Mouse (Mus musculus) forebrain, embryonic 16.5 days (tissue): ENCODE measurements at regions not wholly inside any gene's neighbourhood (a gene's known extent, or its start where the extent isn't known, plus 50 kb on each side); places are given as distances from the start of the nearest gene placed in this dataset.

ENCODE experiments used
- ATAC-seq: fragments of 200-750 bp; cut with Nextera tagmentation; 2 replicates; pipeline ENCODE4 v1.8.0; 2017; ENCODE audit warnings: mild to moderate bottlenecking, moderate library complexity
- H3K27ac ChIP-seq: fragments of 300-500 bp; sonication (generic); 2 replicates; pipeline ENCODE4 v1.5.1; 2014; ENCODE audit warnings: low read length, control low read depth
- H3K27me3 ChIP-seq: fragments of 300-500 bp; sonication (generic); replicated peaks from 2 replicates; pipeline ENCODE4 v1.6.1; 2014; ENCODE audit warnings: low read length; ENCODE audit not compliant: control insufficient read depth, insufficient read depth
- H3K36me3 ChIP-seq: fragments of 300-500 bp; sonication (generic); 2 replicates; pipeline ENCODE4 v1.6.1; 2014; ENCODE audit not compliant: control insufficient read depth, insufficient read depth
- H3K4me1 ChIP-seq: fragments of 300-500 bp; sonication (generic); replicated peaks from 2 replicates; pipeline ENCODE4 v1.6.1; 2014; ENCODE audit warnings: low read length; ENCODE audit not compliant: control insufficient read depth, insufficient read depth
- H3K4me2 ChIP-seq: fragments of 300-500 bp; sonication (generic); 2 replicates; pipeline ENCODE4 v1.6.1; 2014; ENCODE audit warnings: mild to moderate bottlenecking, low read length, control low read depth
- H3K4me3 ChIP-seq: fragments of 300-500 bp; sonication (generic); replicated peaks from 2 replicates; pipeline ENCODE4 v1.5.1; 2014; ENCODE audit warnings: mild to moderate bottlenecking, low read length, control low read depth
- H3K9ac ChIP-seq: fragments of 300-500 bp; sonication (generic); replicated peaks from 2 replicates; pipeline ENCODE4 v1.6.1; 2014; ENCODE audit warnings: low read depth, low read length, control low read depth
- H3K9me3 ChIP-seq: fragments of 300-500 bp; sonication (generic); 2 replicates; pipeline ENCODE4 v1.6.1; 2016; ENCODE audit warnings: low read length; ENCODE audit not compliant: control insufficient read depth
- WGBS: fragments of 180-500 bp; shearing (Covaris S2); extraction: QIAGEN DNeasy Blood & Tissue Kit; methylation state at CpG from one replicate; pipeline ENCODE4 v1.1.7; 2014; 5-methylcytosine and 5-hydroxymethylcytosine counted together

DNA sequence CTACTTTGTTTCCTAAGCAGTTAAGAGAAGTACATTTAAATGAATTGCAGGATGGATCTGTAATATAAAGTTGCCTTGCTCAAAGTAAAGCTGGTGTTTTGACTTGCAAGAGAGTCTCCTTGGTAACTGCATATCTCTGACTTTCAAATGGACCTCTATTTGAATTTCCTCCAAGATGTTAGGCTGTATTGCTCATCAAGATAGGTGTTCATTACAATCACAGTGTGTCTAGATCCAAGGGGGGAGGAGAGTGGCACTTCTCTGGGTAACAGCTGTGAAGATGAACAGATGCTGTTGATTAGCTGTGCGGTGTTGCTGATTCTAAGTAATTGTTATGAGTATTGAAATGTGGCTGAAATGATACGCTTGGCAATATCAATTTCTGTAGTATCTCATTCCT is 787.2 kb downstream of the Pom121l12 start:
- H3K27ac ChIP-seq: no peak overlapping the region
- H3K4me1 ChIP-seq: no peaks in the 10 kb centered on the region
- no peak overlapping the region for H3K9ac ChIP-seq
- 71% methylated on average over 2 of the region's 2 CpGs for WGBS
- no peak overlapping the region for H3K4me2 ChIP-seq
- no peaks in the 10 kb centered on the region for H3K36me3 ChIP-seq
- ATAC-seq: peak; percentile 96
- H3K9me3 ChIP-seq: no peaks in the 10 kb centered on the region
- H3K4me3 ChIP-seq: no peak overlapping the region
- no peaks in the 10 kb centered on the region for H3K27me3 ChIP-seq

DNA sequence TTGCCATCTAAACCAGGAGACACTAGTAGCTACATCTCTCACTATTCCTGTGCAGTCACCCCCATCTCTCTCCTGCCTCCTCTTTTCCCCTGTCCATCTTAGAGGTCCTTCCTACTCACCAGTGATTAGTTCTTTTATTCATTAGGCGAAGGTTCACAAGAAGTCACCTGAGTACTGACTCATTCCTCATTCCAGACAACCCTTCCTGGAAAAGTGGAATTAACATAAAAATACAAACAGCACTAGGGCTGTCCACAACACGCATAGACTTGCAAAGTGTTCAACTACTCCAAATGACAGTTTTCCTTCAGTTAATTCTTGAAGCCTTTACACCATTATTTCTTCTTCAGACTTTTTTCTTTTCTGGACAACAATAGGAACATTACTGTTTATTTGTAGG is 821.7 kb upstream of the Vstm2a start:
- Histone ChIP-seq H3K27me3 (no peaks in the 10 kb centered on the region), H3K4me1 (no peaks in the 10 kb centered on the region), H3K27ac (no peak overlapping the region), H3K9me3 (no peaks in the 10 kb centered on the region), H3K9ac (no peak overlapping the region), H3K36me3 (no peaks in the 10 kb centered on the region), H3K4me3 (no peak overlapping the region), H3K4me2 (no peak overlapping the region)
- no peak for ATAC-seq
- WGBS: 68% methylated on average over 2 of the region's 2 CpGs
